Mouse (Mus musculus) forebrain, embryonic 12.5 days (tissue): Measurements from ENCODE around the gene Ppa1. TPM values are rescaled to one million over a fixed set of nuclear protein-coding genes. Genes with fewer than 3 reads are reported as not detected.

ENCODE experiments used
- ATAC-seq: fragments of 200-750 bp; cut with Nextera tagmentation; 2 replicates; pipeline ENCODE4 v1.8.0; 2017; ENCODE audit warnings: moderate TSS enrichment; ENCODE audit not compliant: low FRiP score
- H3K27ac ChIP-seq: fragments of 300-500 bp; sonication (generic); 2 replicates; pipeline ENCODE4 v1.5.1; 2016; ENCODE audit warnings: mild to moderate bottlenecking
- H3K27me3 ChIP-seq: fragments of 300-500 bp; sonication (generic); 2 replicates; pipeline ENCODE4 v1.6.1; 2016; ENCODE audit warnings: mild to moderate bottlenecking
- H3K36me3 ChIP-seq: fragments of 300-500 bp; sonication (generic); replicated peaks from 2 replicates; pipeline ENCODE4 v1.6.1; 2016; ENCODE audit warnings: mild to moderate bottlenecking
- H3K4me1 ChIP-seq: fragments of 300-500 bp; sonication (generic); 2 replicates; pipeline ENCODE4 v1.6.1; 2016
- H3K4me2 ChIP-seq: fragments of 300-500 bp; sonication (generic); 2 replicates; pipeline ENCODE4 v1.6.1; 2016; ENCODE audit warnings: mild to moderate bottlenecking, moderate library complexity
- H3K4me3 ChIP-seq: fragments of 300-500 bp; sonication (generic); replicated peaks from 2 replicates; pipeline ENCODE4 v1.5.1; 2016; ENCODE audit warnings: mild to moderate bottlenecking
- H3K9ac ChIP-seq: fragments of 300-500 bp; sonication (generic); 2 replicates; pipeline ENCODE4 v1.6.1; 2016; ENCODE audit warnings: mild to moderate bottlenecking
- H3K9me3 ChIP-seq: fragments of 300-500 bp; sonication (generic); 2 replicates; pipeline ENCODE4 v1.6.1; 2016
- WGBS: fragments of 180-500 bp; shearing (Covaris S2); methylation state at CpG from one replicate; pipeline ENCODE4 v1.1.7; 2016; 5-methylcytosine and 5-hydroxymethylcytosine counted together
- polyA plus RNA-seq: library from polyadenylated mRNA; unstranded; fragments of >200 nt; fragmentation: Nextera tagmentation; extraction: Ambion mirVana; gene quantifications from 2 replicates; pipeline ENCODE4 v1.2.1, GENCODE M21; 2016

Gene Ppa1
- polyA plus RNA-seq, 1 experiment from 2014 or later = 264 TPM

- 91% methylated on average over 7 of the region's 7 CpGs for WGBS
- Histone ChIP-seq H3K36me3 (peaks cover 44% of the 10 kb centered on the region), H3K9me3 (no peaks in the 10 kb centered on the region), H3K9ac (no peak overlapping the region), H3K27ac (no peak overlapping the region), H3K27me3 (no peaks in the 10 kb centered on the region), H3K4me2 (no peak overlapping the region), H3K4me3 (no peak overlapping the region), H3K4me1 (peaks cover 3% of the 10 kb centered on the region)
- ATAC-seq = no peak
Measured at GRCm38 (mm10) chr10:61654691-61655090, 6.3 kb downstream of the Ppa1 start.

- H3K27ac ChIP-seq = no peak overlapping the region
- 94% methylated on average over 3 of the region's 3 CpGs for WGBS
- no peak overlapping the region for H3K4me3 ChIP-seq
- peaks cover 3% of the 10 kb centered on the region; the same call in 1 of the 2 replicates for H3K4me1 ChIP-seq
- no peaks in the 10 kb centered on the region for H3K9me3 ChIP-seq
- no peaks in the 10 kb centered on the region for H3K27me3 ChIP-seq
- no peak overlapping the region for H3K4me2 ChIP-seq
- H3K36me3 ChIP-seq = peaks cover 49% of the 10 kb centered on the region
- H3K9ac ChIP-seq = no peak overlapping the region
- ATAC-seq = no peak
Measured at GRCm38 (mm10) chr10:61655188-61655587, 6.8 kb downstream of the Ppa1 start.

GRCm38 (mm10) chr10:61656928-61657882, 8.9 kb downstream of the Ppa1 start:
- Histone ChIP-seq H3K4me2 (no peak overlapping the region), H3K36me3 (peaks cover 52% of the 10 kb centered on the region)
- ATAC-seq = no peak

GRCm38 (mm10) chr10:61657985-61658384, 9.6 kb downstream of the Ppa1 start:
- H3K4me2 ChIP-seq = no peak overlapping the region
- WGBS = 29% methylated on average over 4 of the region's 4 CpGs
- H3K4me1 ChIP-seq = no peaks in the 10 kb centered on the region
- H3K27me3 ChIP-seq = no peaks in the 10 kb centered on the region
- no peak for ATAC-seq
- peaks cover 51% of the 10 kb centered on the region for H3K36me3 ChIP-seq
- H3K4me3 ChIP-seq = no peak overlapping the region
- H3K9me3 ChIP-seq = no peaks in the 10 kb centered on the region
- H3K27ac ChIP-seq = no peak overlapping the region
- H3K9ac ChIP-seq = no peak overlapping the region

More at GRCm38 (mm10) chr10:61656928-61657882, 8.9 kb downstream of the Ppa1 start:
- no peaks in the 10 kb centered on the region for H3K27me3 ChIP-seq
- no peaks in the 10 kb centered on the region for H3K9me3 ChIP-seq
- H3K4me1 ChIP-seq = no peaks in the 10 kb centered on the region
- H3K4me3 ChIP-seq = no peak overlapping the region
- no peak overlapping the region for H3K9ac ChIP-seq
- 92% methylated on average over 18 of the region's 18 CpGs for WGBS
- no peak overlapping the region for H3K27ac ChIP-seq

- H3K36me3 ChIP-seq = peaks cover 58% of the 10 kb centered on the region
- H3K9me3 ChIP-seq = no peaks in the 10 kb centered on the region
- 80% methylated on average over 8 of the region's 8 CpGs for WGBS
- H3K9ac ChIP-seq = no peak overlapping the region
- ATAC-seq = no peak
- no peak overlapping the region for H3K4me2 ChIP-seq
- no peaks in the 10 kb centered on the region for H3K27me3 ChIP-seq
- H3K4me3 ChIP-seq = no peak overlapping the region
- H3K4me1 ChIP-seq = no peaks in the 10 kb centered on the region
- peak overlapping the region; percentile 75 for H3K27ac ChIP-seq
Measured at GRCm38 (mm10) chr10:61661887-61662286, 13.5 kb downstream of the Ppa1 start.

- no peak overlapping the region for H3K9ac ChIP-seq
- no peaks in the 10 kb centered on the region for H3K4me1 ChIP-seq
- H3K27ac ChIP-seq = peak overlapping the region; percentile 75
- no peaks in the 10 kb centered on the region for H3K9me3 ChIP-seq
- H3K4me3 ChIP-seq = no peak overlapping the region
- peak; percentile 71; the same call in 1 of the 2 replicates for ATAC-seq
- WGBS = 53% methylated on average over 10 of the region's 10 CpGs
- no peak overlapping the region for H3K4me2 ChIP-seq
- H3K36me3 ChIP-seq = peaks cover 62% of the 10 kb centered on the region
- H3K27me3 ChIP-seq = no peaks in the 10 kb centered on the region
Measured at GRCm38 (mm10) chr10:61662391-61662988, 14.1 kb downstream of the Ppa1 start.

GRCm38 (mm10) chr10:61665111-61665510, 16.8 kb downstream of the Ppa1 start:
- H3K4me2 ChIP-seq = no peak overlapping the region
- H3K4me1 ChIP-seq = no peaks in the 10 kb centered on the region
- H3K4me3 ChIP-seq = no peak overlapping the region
- no peaks in the 10 kb centered on the region for H3K9me3 ChIP-seq
- no peak overlapping the region for H3K9ac ChIP-seq
- H3K36me3 ChIP-seq = peaks cover 80% of the 10 kb centered on the region
- no peaks in the 10 kb centered on the region for H3K27me3 ChIP-seq
- 94% methylated on average over 10 of the region's 10 CpGs for WGBS
- no peak overlapping the region for H3K27ac ChIP-seq
- no peak for ATAC-seq

- H3K9me3 ChIP-seq = no peaks in the 10 kb centered on the region
- WGBS = 95% methylated on average over 3 of the region's 3 CpGs
- no peaks in the 10 kb centered on the region for H3K27me3 ChIP-seq
- peaks cover 84% of the 10 kb centered on the region for H3K36me3 ChIP-seq
- H3K27ac ChIP-seq = no peak overlapping the region
- no peak overlapping the region for H3K9ac ChIP-seq
- no peak for ATAC-seq
- no peaks in the 10 kb centered on the region for H3K4me1 ChIP-seq
- H3K4me3 ChIP-seq = no peak overlapping the region
- H3K4me2 ChIP-seq = no peak overlapping the region
Measured at GRCm38 (mm10) chr10:61665651-61666050, 17.3 kb downstream of the Ppa1 start.

- no peak overlapping the region for H3K27ac ChIP-seq
- H3K4me3 ChIP-seq = no peak overlapping the region
- H3K9me3 ChIP-seq = no peaks in the 10 kb centered on the region
- no peak overlapping the region for H3K4me2 ChIP-seq
- no peak for ATAC-seq
- no peaks in the 10 kb centered on the region for H3K4me1 ChIP-seq
- H3K27me3 ChIP-seq = no peaks in the 10 kb centered on the region
- H3K9ac ChIP-seq = no peak overlapping the region
- 74% methylated on average over 7 of the region's 7 CpGs for WGBS
- H3K36me3 ChIP-seq = peaks cover 90% of the 10 kb centered on the region
Measured at GRCm38 (mm10) chr10:61669289-61669688, 20.9 kb downstream of the Ppa1 start.

- H3K9ac ChIP-seq = no peak overlapping the region
- H3K4me2 ChIP-seq = no peak overlapping the region
- peaks cover 90% of the 10 kb centered on the region for H3K36me3 ChIP-seq
- H3K27me3 ChIP-seq = no peaks in the 10 kb centered on the region
- no peak overlapping the region for H3K27ac ChIP-seq
- H3K4me1 ChIP-seq = no peaks in the 10 kb centered on the region
- no peak for ATAC-seq
- no peaks in the 10 kb centered on the region for H3K9me3 ChIP-seq
- H3K4me3 ChIP-seq = no peak overlapping the region
Measured at GRCm38 (mm10) chr10:61669896-61670295, 21.5 kb downstream of the Ppa1 start.

GRCm38 (mm10) chr10:61670758-61671157, 22.4 kb downstream of the Ppa1 start:
- Histone ChIP-seq H3K9ac (no peak overlapping the region), H3K36me3 (peaks cover 89% of the 10 kb centered on the region), H3K4me3 (no peak overlapping the region), H3K4me1 (no peaks in the 10 kb centered on the region), H3K4me2 (no peak overlapping the region), H3K9me3 (no peaks in the 10 kb centered on the region), H3K27me3 (no peaks in the 10 kb centered on the region), H3K27ac (no peak overlapping the region)
- WGBS = 93% methylated on average over 3 of the region's 3 CpGs
- ATAC-seq = no peak

GRCm38 (mm10) chr10:61675935-61676334, 27.6 kb downstream of the Ppa1 start:
- peaks cover 7% of the 10 kb centered on the region for H3K4me1 ChIP-seq
- no peaks in the 10 kb centered on the region for H3K9me3 ChIP-seq
- 83% methylated on average over 3 of the region's 3 CpGs for WGBS
- peaks cover 43% of the 10 kb centered on the region for H3K36me3 ChIP-seq
- no peak overlapping the region for H3K27ac ChIP-seq
- no peaks in the 10 kb centered on the region for H3K27me3 ChIP-seq
- no peak for ATAC-seq
- H3K4me2 ChIP-seq = no peak overlapping the region
- H3K9ac ChIP-seq = no peak overlapping the region
- H3K4me3 ChIP-seq = no peak overlapping the region
